Mouse (Mus musculus) naive thymus-derived CD4-positive, alpha-beta T cell, adult 2 months (primary cell): ENCODE results near the gene Aip.
A peak's percentile ranks its signal among the peaks of the same experiment; 100 is the strongest.
"Not testable (repeated sequence)": the region's sequence is repeated elsewhere in the genome, so short reads cannot be mapped to it uniquely, and the experiment has no call there.

Experiments
- DNase-seq: peaks from one replicate; pipeline ENCODE4 v3.0.0-alpha.2; 2011; ENCODE audit warnings: low read depth

The Aip gene

DNA sequence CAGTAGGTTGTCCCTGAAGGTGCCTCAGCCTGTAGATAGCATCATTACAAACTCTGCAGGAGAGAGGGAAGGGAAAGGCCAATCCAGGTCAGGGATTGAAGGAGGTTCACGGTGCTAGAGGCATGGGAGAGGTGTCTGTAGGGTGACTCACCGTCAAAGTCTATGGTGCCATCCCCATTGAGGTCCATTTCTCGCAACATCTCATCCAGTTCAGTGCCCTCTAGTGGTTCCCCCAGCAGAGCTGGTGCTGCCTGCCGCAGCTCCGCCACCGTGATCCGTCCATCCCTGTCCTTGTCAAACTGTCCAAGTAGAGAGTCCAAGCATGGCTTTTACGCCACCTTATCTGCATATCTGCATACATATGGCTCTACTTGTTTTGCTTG is 10.3 kb upstream of the Aip start:
- peak; percentile 62 for DNase-seq

DNA sequence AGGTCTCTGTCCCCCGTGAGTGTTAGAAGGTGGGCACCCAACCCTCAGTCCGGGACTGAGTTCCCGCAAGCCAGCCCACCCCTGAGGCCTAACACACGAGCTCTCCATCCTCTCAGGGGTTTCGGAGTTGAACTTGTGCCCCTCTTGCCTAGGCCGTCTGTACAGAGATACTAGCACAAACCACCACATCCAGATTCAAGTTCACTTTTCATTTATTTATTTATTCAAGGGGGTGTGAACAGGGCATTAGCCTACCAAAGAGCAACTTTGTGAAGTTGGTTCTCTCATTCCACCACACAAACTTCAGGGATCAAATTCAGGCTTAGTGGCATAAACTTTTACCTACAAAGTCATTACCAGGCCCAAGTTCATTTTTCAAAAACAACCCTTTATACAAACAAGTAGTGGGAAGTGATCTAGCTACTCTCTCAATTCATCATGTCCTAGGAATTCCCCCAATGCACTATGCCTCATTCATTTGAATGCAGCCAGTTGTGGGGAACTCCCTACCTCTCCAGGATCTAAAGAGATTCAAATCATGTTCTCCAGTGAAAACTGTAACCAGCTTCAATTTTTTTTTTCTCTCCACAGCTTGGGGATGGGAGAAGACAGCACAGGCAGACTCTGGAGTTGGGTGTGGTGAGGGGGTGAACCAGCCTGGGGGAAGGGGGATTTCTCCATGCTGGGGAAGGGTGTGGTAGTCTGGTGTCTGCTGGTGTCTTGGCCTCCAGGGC is 9.7 kb upstream of the Aip start:
- DNase-seq, result not testable (repeated sequence)

DNA sequence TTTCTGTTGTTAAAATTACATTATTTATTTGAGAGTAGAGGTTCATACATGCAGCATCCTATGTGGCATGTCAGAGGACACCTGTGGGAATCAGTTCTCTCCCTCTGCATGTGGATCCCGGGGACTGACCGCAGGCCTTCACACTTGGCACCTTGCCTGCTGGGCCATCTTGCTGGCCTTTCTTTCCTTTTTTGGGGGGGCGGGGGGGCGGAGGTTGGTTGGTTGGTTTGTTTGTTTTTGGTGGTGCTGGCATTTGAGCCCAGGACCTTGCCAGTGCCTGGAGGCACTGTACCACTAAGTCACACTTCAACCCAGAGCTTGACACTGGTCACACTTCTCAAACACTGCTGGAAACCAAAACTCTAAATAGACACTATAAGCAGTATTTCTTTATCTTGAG is 8.7 kb upstream of the Aip start:
- no peak for DNase-seq

DNA sequence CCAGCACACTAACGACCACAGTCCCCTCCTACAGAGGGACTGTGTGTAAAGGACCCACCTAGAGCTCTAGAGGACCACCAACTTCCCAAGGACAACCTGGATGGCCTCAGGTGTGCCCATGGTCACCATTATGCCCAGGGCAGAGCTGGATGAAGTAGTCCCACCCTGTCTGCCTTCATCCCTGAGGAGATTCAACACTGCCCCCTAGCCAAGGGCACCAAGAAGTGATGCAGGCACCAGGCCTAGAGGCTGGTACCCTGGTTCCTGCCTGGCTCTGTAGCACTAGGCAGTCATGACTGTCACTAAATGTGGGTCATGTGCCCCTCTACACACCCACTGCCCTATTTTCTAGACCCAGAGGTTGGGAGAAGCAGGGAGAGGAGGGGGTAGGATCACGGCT is 6.1 kb upstream of the Aip start:
- no peak for DNase-seq

DNA sequence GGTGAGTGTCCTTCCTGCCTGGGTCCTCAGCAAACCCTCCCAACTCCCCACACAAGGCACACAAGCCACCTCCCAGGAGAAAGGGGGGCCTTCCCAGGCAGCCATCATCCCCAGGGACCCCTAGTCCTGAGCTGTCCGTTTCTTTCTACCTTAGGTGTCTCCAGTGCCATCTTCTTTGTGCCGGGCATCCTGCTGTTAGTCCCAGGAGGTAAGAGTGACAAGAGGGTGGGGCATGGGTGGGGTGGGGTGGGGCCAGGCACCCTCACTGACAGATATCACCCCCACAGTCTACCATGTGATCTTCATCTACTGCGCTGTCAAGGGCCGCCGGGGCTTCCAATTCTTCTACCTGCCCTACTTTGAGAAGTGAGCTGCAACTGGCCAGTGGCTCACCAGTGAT is 5.4 kb upstream of the Aip start:
- DNase-seq, result no peak

DNA sequence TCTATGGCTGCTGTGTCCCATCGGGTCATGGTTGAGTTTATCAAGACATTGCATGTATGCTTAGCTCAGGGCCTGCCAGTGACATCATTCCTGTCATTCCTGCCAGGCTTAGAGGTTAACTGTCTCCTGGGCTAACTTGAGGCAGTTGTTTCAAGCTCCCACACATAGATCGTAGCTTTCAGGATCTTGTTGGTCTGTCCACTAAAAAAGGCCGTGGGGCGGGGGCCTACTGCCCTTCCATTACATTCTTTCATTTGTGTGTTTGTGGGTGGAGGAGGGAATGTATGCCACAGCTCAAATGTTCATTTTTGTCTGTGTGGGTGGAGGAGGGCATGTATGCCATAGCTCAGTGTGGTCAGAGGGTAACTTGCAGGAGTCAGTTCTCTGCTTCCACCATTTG is 4.4 kb upstream of the Aip start:
- no peak for DNase-seq

DNA sequence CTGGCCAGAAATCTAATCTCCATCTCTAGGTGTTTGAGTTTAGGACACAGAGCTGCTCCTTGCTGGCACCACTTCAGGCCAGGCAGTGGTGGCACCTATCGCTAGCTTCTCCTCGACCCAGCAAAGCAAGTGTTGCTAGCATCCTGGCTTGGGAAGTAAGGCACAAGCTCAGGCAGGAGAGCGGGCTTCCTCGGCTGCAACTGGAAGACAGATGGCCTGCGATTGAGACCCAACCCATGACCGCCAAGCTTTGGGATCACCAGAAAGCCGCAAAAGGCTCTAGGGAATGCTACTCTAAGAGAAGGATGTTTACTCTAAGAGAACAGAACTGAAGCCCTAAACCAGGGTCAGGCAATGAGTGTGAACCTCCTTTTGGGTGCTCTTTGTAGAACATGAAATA is 3.8 kb upstream of the Aip start:
- no peak for DNase-seq

DNA sequence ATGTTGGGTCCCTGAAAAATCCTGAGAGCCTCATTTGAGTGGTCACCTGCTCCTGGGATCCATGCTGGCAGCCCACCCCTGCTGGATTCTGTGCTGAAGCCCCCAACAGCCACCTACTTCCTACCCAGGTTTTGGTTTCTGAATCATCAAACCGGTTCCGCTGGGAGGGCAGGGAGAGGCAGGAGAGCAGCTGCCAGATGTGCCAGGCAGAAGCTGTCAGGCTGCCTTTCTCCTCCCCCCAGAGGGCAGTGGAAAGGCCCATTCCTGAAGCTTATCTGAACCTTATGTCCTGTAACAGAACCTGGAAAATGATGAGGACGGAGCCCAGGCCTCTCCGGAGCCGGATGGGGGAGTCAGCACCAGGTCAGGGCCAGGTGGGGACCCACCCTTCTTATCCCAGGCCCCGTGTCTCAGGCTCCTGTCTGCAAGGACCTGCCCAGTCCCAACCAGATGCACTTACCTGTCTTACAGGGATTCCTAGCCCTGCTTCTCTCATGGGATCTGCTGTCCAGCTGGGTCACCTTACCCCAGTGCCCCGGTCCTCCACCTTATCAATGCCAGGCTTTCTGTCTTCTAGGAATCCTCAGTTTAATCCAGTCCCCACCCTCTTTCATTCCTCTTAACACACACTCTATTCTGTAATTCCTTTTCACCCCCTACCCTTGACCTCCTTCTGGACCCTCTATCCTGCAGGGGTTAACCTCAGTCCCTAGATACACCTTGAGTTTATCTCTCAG is 1.3 kb upstream of the Aip start:
- DNase-seq, result no peak

DNA sequence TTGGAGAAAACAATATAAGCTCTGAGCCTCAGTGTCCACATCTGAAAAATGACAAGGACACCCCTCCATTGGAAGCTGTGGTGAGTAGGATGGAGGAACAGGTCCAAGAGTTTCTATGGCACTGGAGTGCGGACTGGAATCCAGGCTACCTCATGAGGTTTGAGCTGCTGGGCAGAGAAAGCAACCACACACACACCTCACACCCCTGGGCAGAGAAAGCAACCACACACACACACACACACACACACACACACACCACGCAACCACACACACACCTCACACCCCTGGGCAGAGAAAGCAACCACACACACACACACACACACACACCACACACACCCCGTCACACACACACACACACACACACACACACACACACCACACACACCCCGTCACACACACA is 390 bp downstream of the Aip start:
- peak; percentile 64 for DNase-seq

DNA sequence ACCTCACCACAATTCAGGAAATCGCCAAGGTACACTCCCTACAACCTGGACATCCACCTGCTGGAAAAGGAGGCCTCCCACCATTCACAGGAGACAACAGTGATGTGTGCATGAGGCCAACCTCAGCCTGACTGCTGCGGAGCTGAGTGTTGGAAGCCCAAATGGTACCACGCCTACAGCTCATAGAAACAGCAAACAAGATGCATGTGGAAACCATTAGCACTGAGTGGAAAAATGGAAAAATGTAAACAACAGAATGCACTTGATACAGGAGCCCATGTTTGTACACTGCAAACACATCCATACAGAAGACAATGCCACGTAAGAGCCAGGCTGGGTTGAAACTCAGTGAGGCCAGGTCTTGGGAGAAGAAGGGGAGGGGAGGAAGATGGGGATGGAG is 1.2 kb downstream of the Aip start:
- DNase-seq, result no peak

DNA sequence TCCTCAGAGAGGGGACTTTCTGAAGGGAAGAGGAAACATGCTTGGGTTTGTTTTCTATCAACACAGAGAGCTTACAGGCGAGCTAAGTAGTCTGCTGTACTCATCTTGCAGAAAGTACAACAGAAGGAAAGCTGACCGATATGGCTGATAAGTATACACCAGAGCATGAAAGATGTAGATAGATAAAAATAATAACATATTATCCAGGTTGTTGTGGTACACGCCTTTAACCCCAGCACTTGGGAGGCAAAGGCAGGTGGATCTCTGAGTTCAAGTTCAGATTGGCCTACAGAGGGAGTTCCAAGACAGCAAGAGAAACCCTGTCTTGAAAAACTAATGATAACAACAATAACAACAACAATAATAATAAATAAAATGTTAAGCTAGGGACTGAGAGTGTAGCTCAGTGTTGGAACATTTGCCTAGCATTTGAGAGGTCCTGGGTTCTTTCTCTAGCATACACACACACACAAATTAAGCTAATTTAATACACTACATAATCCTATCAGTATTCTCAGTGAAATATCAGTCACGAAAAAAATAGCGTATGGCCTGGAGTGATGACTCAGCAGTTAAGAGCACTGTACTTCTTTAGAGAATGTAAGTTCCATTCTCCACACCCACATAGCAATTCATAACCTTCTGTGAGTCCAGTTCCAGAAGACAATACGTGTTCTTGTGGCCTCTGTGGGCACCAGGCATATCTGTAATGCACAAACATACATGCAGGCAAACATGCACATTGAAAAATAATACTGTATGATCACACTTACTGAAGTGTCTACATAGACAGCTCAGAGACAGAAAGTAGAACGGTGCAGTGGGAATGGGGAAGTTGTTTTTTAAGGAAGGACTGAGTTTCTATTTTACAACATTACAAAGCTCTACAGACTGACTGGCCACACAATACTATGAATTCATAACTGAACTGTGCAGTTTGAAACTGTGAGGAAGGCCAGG is 3.0 kb downstream of the Aip start:
- DNase-seq, result peak; percentile 40

DNA sequence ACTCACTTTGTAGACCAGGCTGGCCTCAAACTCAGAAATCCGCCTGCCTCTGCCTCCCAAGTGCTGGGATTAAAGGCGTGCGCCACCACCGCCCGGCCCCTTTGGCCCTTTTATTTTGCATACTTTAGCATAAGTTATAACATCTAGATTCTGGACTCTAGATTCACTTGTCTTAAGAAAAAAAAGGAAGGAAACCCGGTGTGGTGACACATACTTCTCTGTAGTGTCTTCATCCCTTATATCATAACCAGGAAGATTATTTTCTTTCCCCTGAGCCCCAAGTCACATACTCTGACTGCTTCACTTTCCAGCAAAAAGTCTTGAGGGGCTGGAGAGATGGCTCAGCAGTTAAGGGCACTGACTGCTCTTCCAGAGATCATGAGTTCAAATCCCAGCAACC is 3.8 kb downstream of the Aip start:
- peak; percentile 47 for DNase-seq

DNA sequence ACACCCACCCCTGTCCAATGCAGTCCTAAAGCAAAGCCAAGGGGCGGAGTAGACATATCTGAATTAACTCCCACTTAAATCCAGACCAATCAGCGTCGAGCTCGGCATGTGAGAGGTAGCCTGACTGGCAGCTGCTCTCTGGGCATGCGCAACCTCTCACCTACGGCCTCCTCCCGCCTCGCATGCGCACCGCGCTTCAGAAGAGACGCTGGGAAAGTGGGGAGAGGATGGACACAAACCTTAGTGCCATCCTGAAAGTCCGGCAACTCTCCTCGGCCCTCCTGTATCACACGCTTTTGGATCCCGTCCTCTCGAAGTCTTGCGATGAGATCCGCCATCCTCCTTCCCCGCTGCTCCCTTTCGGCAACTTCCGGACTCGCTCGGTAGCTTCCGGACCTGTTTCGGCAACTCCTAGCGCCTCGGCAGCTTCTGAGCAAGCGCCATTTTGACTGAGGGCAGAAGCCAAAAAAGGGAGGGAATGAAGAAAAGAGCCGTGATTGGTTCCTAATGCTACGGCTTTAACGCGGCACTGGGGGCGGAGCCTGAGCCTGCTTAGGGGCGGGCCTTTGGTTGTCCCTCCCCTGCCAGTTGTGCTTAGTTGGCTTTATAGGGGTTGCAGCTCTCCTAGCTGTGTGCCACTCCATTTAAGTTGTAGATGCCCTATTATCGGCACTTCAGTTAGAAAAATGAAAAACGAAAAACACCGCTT is 4.4 kb downstream of the Aip start:
- peak; percentile 100 for DNase-seq

DNA sequence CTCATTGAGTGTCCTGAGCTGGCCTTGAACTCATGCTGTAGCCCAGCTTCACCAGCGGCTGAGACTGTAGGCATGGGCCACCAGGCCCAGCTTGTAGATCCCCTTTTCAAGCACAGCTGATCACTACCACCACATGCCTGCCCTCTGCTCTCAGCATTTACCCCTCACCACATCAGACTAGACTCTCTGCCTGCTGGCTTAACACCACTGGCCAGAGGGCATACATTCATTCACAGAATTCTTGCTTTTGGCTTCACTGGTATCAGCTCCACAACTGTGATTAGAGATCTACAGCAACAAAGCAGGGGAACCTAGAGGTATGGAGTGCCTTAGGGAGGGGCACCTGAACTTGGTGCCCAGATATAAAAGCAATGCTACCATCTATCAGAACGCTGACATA is 5.2 kb downstream of the Aip start:
- DNase-seq, result no peak

DNA sequence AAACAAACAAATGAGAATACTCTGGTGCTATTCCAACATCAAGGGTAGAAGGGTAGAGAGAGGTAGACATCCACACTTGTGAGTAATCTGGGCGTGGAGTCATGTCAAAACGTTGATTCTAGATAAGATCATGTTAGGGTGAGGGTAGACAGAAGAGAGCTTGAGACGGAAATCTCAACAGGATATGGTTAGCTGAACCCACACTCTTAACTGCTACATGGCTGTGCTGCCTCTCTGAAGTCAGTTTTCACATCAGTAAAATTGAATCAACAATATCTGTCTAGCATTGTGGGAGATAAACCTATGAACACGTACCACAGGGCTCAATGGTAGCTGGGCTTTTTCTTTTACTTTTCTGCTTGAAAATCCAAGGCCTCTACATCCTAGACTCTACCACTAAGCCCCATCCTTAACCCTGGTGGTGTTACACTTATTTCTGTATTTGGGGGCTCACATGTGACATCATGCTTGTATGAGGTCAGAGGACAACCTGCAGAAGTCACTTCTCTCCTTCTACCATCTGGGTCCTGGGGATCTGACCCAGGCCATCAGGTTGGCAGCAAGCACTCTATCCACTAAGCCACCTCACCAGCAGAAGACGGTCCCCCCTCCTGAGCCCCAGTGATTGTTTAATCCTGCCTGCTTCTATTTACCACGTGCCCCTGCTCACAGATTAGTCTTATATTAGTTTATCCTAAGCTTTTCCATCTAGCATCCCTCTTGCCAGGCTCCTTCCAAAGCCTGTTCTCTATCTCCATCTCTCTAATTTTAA is 5.8 kb downstream of the Aip start:
- DNase-seq, result peak; percentile 93

DNA sequence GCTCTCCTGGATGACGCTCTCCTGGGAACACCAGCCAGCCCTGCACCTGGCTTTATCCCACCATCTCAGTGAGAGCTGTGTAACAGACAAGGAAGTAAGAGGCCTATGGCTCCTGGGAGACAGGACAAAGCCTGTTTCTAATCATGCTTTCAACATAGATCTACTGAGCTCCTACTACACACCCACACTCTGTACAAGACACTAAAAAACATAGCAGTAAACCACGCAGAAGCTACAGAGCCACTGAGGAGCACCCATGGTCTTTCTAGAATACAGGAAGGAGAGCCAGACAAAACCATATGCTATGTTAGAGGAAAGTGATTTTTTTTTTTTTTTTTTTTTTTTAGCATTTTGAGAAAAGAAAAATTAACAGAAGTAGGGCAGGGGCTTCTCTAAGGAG is 7.3 kb downstream of the Aip start:
- peak; percentile 42 for DNase-seq

DNA sequence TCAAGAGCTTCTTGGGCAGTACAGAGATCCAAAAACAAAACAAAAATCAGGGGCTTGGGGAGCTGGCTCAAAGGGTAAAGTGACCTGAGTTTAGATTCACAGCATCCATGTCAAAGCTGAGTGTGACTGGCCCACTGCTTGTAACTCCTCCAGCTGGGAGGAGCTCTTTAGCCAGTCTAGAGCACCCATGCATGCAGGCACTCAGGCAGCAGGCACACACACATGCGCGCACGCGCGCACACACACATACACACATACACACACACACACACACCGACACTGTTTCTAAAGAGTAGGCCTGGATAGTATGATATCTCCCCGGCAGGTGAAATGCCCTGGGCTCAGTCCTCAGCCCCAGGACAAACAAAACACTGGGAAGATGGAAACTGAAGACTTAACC is 8.7 kb downstream of the Aip start:
- peak; percentile 61 for DNase-seq

DNA sequence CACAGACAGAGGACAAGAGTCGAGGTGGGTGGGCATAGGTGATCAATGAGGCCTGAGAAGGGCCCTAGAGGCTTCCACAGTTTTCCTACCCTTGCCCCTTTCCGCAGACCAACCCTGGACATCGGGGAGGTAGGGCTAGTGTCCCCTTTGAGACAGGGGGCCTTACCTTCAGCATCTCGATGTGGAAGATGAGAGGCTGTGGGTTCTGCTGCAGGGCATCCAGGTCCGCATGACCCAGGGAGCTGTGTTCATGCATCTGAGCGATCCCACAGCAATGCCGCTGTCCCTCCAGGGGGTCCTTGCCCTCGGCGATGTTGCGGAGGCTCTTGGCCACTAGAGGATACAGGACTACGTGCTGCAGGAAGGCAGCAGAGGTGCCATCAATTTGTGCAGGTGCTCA is 9.8 kb downstream of the Aip start:
- peak; percentile 25 for DNase-seq

DNA sequence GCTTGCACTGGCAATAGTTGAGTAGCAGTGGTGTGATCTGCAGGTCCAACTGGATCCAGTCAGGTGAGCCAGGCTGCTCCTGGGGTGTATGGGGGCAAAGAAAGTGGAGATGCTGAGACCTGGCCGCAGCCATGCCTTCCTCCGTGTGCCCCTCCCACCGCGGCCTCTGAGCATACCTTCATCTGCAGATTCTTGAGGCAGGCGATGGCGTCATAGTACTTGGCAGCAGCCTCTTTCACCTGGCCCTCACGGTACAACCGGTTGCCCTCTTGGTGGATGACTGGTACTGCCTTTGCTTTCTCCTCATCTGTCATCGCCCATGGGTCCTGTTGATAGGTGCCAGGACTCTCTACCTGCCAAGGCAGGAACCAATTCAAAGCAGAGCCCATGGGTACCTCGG is 10.5 kb downstream of the Aip start:
- DNase-seq, result peak; percentile 21

DNA sequence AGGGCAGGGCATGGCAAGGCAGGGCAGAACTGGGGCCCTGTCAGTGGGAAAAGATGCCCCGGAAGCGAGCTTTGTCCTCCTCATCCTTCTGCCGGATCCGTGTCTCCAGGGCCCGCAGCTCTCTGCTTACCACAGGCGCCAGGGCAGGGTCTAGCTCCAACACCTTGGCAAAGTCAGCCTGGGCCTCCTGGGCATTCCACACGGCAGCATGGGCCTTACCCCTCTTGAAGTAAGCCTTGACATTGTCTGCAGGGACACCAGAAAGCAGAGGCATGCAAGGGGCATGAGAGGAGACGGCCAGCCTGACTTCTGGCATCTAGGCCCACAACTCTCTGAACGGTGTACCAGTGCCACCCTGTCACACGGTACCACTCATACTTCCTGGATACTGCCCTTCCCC is 11.1 kb downstream of the Aip start:
- peak; percentile 30 for DNase-seq

DNA sequence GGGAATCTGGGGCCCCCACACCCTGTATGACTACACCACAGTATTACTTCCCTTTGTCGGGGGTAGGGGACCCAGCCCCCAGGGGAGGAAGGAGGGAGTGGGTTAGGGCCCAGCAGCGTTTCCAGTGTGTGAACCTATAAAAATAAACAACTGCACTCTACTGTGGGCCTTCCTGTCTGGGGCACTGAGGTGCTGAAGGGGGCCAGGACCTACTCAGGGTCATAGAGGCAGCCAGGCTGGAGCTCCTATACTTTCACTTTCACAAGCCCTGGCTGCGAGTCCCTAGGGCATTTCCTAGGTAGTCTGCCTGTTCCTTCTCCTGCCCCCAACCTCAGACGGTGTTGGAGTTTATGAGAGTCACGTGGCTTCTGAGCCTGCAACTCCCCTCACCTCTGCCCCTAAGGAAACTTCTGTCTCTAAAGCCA is 11.8 kb downstream of the Aip start:
- DNase-seq, result peak; percentile 77
